Mouse (Mus musculus): ENCODE results near the gene Gm21800. TPM values are rescaled to one million over a fixed set of nuclear protein-coding genes. Genes with fewer than 3 reads are reported as not detected.
"Not testable (repeated sequence)": the region's sequence is repeated elsewhere in the genome, so short reads cannot be mapped to it uniquely, and the experiment has no call there.

Gene Gm21800
- not detected for polyA plus RNA-seq (2017; shearing (Covaris generic))

DNA sequence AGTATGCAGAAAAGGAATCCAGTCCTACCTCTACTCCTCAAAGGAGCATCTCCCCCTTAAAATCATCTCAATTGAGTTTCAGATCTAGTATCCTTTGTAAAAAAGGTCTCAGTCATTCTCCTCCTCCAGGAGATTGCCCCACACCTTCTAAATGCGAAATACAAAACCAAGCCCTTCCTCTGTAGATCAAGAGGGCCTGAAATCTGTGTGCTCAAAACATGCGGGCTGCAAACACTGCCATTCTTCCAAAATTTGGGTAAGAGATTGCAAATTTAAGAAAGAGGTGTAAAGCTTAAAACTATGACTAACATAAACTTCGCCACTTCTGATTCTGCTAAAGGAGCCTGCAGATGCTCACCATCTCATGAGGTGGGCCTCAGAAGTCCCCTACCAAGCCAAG lies at the start of gene Gm21800:
Gene Gm21800, plus strand, starts transcription at position 301 of the 400 bp plus-strand sequence.
- ATAC-seq, result not testable (repeated sequence)
